Mouse (Mus musculus) small intestine, adult 2 months (tissue): ENCODE data around the gene Rps6ka4. TPM values are rescaled to one million over a fixed set of nuclear protein-coding genes. Genes with fewer than 3 reads are reported as not detected.

Experiments used
- H3K27ac ChIP-seq: fragments of 200-500 bp; 2 replicates; pipeline ENCODE4 v1.5.1; 2012; ENCODE audit warnings: low read depth, low read length, control low read depth, inconsistent platforms; ENCODE audit not compliant: insufficient read depth
- H3K27me3 ChIP-seq: fragments of 200-500 bp; 2 replicates; pipeline ENCODE4 v1.6.1; 2012; ENCODE audit warnings: mild to moderate bottlenecking, moderate library complexity, low read length, inconsistent platforms; ENCODE audit not compliant: control insufficient read depth, insufficient read depth
- H3K36me3 ChIP-seq: fragments of 200-500 bp; 2 replicates; pipeline ENCODE4 v1.6.1; 2012; ENCODE audit warnings: mild to moderate bottlenecking, low read length, control low read depth, inconsistent platforms; ENCODE audit not compliant: control insufficient read depth, insufficient read depth
- H3K4me1 ChIP-seq: fragments of 200-500 bp; 2 replicates; pipeline ENCODE4 v1.6.1; 2012; ENCODE audit warnings: low read length, inconsistent platforms, mixed read lengths; ENCODE audit not compliant: control insufficient read depth, insufficient read depth, insufficient read length
- H3K4me3 ChIP-seq: fragments of 200-500 bp; 2 replicates; pipeline ENCODE4 v1.5.1; 2012; ENCODE audit warnings: low read depth, mild to moderate bottlenecking, control low read depth, inconsistent platforms, low read length, moderate library complexity
- CTCF ChIP-seq: fragments of 200-500 bp; IDR thresholded peaks from 2 replicates; pipeline ENCODE4 v1.5.1; 2012; ENCODE audit warnings: low read depth, mild to moderate bottlenecking, control low read depth, inconsistent platforms, low read length, moderate library complexity, mixed read lengths; ENCODE audit not compliant: insufficient replicate concordance, insufficient read length; ENCODE audit errors: extremely low read depth
- POLR2A ChIP-seq: fragments of 200-500 bp; IDR thresholded peaks from 2 replicates; pipeline ENCODE4 v1.6.1; 2012; ENCODE audit warnings: low read depth, mild to moderate bottlenecking, control low read depth, inconsistent platforms, low read length, moderate library complexity
- WGBS: fragments of 180-500 bp; shearing (Covaris S2); methylation state at CpG from one replicate; pipeline ENCODE4 v1.1.7; 2018; 5-methylcytosine and 5-hydroxymethylcytosine counted together
- polyA plus RNA-seq: library from polyadenylated mRNA; depleted of rRNA; stranded (reverse); fragments of >200 nt; gene quantifications from 2 replicates; pipeline ENCODE4 v1.2.3, GENCODE M21; 2012; rRNA removed

Rps6ka4 gene
- 32.5 and 55.4 TPM in 2 replicates for polyA plus RNA-seq

DNA sequence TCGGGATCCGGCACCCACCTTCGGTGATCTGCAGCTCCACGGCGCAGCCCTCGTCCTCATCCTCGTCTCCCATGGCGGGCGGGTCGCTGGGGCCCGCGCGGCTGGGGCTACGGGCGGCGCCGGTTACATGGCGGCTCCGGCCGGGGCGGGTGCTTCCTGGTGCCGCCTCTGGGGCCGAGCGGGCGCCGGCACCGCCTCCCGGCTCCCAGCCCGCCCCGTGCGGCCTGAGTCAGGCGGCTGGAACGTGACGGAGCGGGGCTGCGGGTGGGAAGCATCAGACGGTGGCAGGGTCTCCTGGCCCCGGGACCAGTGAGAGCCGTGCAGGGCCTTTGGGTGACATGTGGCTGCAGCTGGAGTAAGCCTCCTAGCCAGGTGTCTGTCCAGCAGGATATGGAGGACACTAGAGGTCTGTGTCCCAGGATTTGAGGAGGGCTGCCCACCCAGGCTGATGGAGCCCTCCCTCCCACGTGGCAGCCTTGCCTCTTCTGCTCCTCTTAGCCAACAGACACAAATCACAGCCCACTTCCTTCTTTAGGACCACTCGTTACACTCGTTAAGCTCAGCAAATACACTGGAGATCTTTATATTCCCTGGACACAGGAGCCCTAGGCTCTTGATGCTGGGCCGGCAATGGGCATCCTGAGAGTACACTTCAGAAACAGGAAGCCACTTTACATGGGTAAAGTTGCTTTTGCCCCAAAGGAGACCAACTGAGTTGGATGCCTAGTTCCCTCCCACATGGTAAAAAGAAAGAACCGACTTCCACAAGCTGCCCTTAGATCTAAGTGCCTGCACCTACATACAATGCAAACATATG is at the start of gene Rps6ka4:
Rps6ka4 (minus strand) TSS at position 162 of the 817 bp plus-strand sequence.
- TF ChIP-seq POLR2A (peak; percentile 32; the same call in 1 of the 2 replicates), CTCF (no peak)
- Histone ChIP-seq H3K4me1 (peaks cover 10% of the 10 kb centered on the region), H3K27me3 (no peaks in the 10 kb centered on the region), H3K27ac (peak within 1 kb of the TSS; percentile 36; the same call in 1 of the 2 replicates), H3K36me3 (peaks cover 21% of the 10 kb centered on the region), H3K4me3 (peak within 1 kb of the TSS; percentile 69)
- WGBS, result 3% methylated on average over 43 of the region's 44 CpGs

DNA sequence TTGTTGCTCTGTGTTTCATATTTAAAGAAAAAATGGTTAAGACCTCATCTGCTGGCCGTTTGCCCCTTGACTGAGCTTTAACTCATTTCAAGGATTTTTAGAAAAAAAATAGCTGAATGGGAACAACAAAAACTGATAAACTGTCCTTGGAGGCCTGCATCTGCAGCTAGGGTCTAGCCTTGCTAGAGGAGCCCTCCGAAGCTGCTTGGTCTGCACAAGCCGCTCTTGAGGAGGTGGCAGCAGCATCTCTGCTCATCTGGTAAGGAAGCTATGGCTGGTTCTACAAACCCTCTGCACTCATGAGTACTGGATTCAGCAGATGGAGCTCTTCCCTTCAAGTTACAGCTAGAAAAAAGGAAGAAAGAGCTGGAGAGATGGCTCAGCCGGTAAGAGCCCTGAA is 37.5 kb upstream of the Rps6ka4 start:
- TF ChIP-seq CTCF (peak; percentile 22; the same call in 1 of the 2 replicates), POLR2A (no peak)
- H3K4me3 ChIP-seq, result no peak overlapping the region
- no peaks in the 10 kb centered on the region for H3K36me3 ChIP-seq
- WGBS, result 80% methylated on average over 4 of the region's 4 CpGs
- H3K4me1 ChIP-seq, result peaks cover 3% of the 10 kb centered on the region; the same call in 1 of the 2 replicates
- no peak overlapping the region for H3K27ac ChIP-seq
- no peaks in the 10 kb centered on the region for H3K27me3 ChIP-seq

DNA sequence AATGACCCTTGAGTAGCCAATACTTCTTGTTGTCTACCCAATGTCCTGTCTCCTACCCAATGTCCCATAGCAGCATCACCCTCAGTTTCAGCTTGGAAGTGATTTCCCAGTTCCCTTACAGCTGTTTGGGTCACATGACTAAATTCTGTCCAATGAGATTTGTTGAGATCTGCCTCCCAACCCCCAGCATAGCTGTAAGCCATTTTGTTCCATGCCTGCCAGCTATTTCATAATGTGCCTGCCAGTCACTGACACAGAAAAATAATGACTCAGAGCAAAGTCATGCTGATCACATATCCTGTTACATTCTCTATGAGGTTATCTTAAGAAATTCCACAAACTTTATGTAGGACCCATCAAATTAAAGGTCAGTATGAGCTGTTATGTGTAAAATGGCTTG is 36.4 kb upstream of the Rps6ka4 start:
- TF ChIP-seq CTCF (no peak), POLR2A (no peak)
- H3K4me1 ChIP-seq, result peaks cover 11% of the 10 kb centered on the region; the same call in 1 of the 2 replicates
- H3K4me3 ChIP-seq, result no peak overlapping the region
- no peaks in the 10 kb centered on the region for H3K27me3 ChIP-seq
- no peak overlapping the region for H3K27ac ChIP-seq
- H3K36me3 ChIP-seq, result no peaks in the 10 kb centered on the region

DNA sequence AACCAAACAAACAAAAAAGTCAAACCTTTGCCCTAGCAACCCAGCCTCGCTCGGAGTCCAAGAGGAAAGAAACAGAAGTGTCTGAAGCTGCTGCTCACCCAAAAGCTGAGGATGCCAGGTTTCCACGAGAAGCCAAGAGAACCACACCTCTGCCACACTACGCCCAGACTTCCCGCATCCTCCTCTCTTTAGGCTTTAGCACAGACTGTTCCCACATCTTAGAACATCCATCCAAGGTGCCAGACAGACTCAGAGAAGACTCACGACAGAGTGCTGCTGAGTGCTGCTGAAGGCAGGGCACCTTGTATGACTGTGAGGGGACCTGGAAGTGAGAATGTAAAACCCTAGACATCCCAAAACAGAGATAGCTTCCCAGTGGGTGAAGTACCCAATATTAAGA is 35.4 kb upstream of the Rps6ka4 start:
- Histone ChIP-seq H3K36me3 (no peaks in the 10 kb centered on the region), H3K27me3 (no peaks in the 10 kb centered on the region), H3K4me1 (peaks cover 18% of the 10 kb centered on the region; the same call in 1 of the 2 replicates), H3K4me3 (no peak overlapping the region), H3K27ac (no peak overlapping the region)
- TF ChIP-seq CTCF (no peak), POLR2A (no peak)
- 77% methylated on average over 6 of the region's 6 CpGs for WGBS

DNA sequence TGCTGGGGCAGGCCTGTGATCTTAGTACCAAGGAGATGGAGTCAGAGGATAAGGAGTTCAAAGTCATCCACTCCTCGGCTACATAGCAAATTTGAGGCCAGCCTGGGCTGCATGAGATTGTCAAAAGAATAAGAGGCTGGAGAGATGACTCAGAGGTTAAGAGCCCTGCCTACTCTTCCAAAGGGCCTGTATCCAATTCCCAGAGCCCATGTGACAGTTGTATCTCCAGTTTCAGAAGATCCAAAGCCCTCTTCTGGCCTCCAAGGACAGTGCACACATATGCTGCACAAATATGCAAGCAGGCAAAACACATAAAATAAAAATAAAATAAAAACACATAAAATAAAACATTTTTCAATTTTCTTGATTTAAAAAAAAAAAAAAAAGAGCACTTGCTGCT is 33.8 kb upstream of the Rps6ka4 start:
- no peak overlapping the region for H3K4me3 ChIP-seq
- H3K4me1 ChIP-seq, result peaks cover 18% of the 10 kb centered on the region; the same call in 1 of the 2 replicates
- WGBS, result 43% methylated on average over 1 of the region's 1 CpGs
- H3K27ac ChIP-seq, result no peak overlapping the region; the same call in 1 of the 2 replicates
- TF ChIP-seq CTCF, result no peak
- TF ChIP-seq POLR2A, result no peak
- H3K36me3 ChIP-seq, result no peaks in the 10 kb centered on the region
- H3K27me3 ChIP-seq, result no peaks in the 10 kb centered on the region

DNA sequence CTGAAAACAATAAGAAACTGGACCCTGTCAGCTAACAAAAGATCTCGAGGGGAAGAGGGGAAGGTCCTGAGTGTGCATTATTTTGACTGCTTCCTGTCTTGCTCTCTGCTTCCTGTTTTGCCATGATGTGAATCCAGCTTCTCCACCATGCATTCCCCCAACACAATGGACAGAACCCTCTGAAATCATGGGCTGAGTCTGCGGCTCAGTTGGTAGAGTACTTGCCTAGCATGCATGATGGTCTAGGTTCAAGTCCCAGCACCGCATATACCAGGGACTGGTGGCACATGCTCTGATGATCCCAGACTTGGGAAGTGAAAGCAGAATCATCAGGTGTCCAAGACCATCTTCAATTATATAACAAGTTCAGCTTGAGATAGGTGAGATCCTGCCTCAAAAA is 32.3 kb upstream of the Rps6ka4 start:
- H3K36me3 ChIP-seq, result no peaks in the 10 kb centered on the region
- 74% methylated on average over 3 of the region's 3 CpGs for WGBS
- H3K4me3 ChIP-seq, result no peak overlapping the region
- no peaks in the 10 kb centered on the region for H3K27me3 ChIP-seq
- peak overlapping the region; percentile 25; the same call in 1 of the 2 replicates for H3K27ac ChIP-seq
- peaks cover 18% of the 10 kb centered on the region; the same call in 1 of the 2 replicates for H3K4me1 ChIP-seq
- TF ChIP-seq POLR2A (no peak), CTCF (no peak)

DNA sequence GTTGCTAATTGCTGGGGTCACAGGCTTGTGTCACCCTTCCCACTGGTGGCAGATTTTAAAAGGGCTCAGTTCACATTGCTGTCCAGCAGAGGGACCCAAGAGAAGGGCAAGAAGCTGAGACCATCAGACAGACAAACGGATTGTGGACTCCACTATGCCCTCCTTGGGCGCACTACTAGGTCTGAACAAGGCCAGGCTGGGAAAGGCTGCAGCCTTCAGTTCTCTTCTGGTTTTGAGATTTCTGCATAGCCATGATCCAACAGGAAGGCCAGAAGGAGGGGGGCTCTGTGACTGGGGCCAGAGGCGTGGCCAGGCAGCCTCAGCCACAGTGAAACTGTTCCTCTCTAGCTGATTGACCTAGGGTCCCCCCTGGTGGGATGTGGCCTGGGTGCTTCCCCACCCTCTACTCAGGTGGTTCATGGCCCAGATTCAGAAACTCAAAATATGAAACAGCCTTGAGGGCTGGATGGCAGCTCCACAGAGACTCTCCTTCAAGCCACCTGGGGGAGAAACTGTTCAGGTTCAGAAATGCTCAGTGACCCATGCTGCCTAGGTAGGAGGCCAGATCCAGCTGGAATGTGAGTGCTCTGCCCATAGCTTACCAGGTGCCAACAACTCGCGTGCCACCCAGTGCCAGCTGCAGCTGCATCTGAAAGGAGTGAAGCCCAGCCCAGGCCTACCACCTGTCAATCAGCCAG is 31.3 kb upstream of the Rps6ka4 start:
- peak overlapping the region; percentile 71 for H3K27ac ChIP-seq
- peak; percentile 61; the same call in 1 of the 2 replicates for TF ChIP-seq CTCF
- TF ChIP-seq POLR2A, result no peak; the same call in 1 of the 2 replicates
- peaks cover 18% of the 10 kb centered on the region; the same call in 1 of the 2 replicates for H3K4me1 ChIP-seq
- no peaks in the 10 kb centered on the region for H3K36me3 ChIP-seq
- WGBS, result 36% methylated on average over 5 of the region's 5 CpGs
- no peak overlapping the region for H3K4me3 ChIP-seq
- H3K27me3 ChIP-seq, result no peaks in the 10 kb centered on the region
